Mouse (Mus musculus) limb, embryonic 14.5 days (tissue): Measurements from ENCODE around the gene Cnih2. TPM values are rescaled to one million over a fixed set of nuclear protein-coding genes. Genes with fewer than 3 reads are reported as not detected.

Experiments used
- ATAC-seq: fragments of 200-750 bp; cut with Nextera tagmentation; 2 replicates; pipeline ENCODE4 v1.8.0; 2017; ENCODE audit warnings: low read depth, moderate number of reproducible peaks, moderate TSS enrichment; ENCODE audit not compliant: low FRiP score
- DNase-seq: peaks from one replicate; pipeline ENCODE4 v3.0.0-alpha.2; 2015; ENCODE audit warnings: low spot score
- H3K27ac ChIP-seq: fragments of 300-500 bp; sonication (generic); replicated peaks from 2 replicates; pipeline ENCODE4 v1.5.1; 2014; ENCODE audit warnings: low read depth, mild to moderate bottlenecking, low read length, moderate library complexity, mixed read lengths
- H3K27me3 ChIP-seq: fragments of 300-500 bp; sonication (generic); 2 replicates; pipeline ENCODE4 v1.6.1; 2014; ENCODE audit warnings: low read length, mixed read lengths; ENCODE audit not compliant: control insufficient read depth, insufficient read depth
- H3K36me3 ChIP-seq: fragments of 300-500 bp; sonication (generic); 2 replicates; pipeline ENCODE4 v1.6.1; 2014; ENCODE audit warnings: mild to moderate bottlenecking, low read length, moderate library complexity, mixed read lengths; ENCODE audit not compliant: control insufficient read depth, insufficient read depth
- H3K4me1 ChIP-seq: fragments of 300-500 bp; sonication (generic); 2 replicates; pipeline ENCODE4 v1.6.1; 2014; ENCODE audit warnings: antibody characterized with exemption, low read length, mixed read lengths; ENCODE audit not compliant: control insufficient read depth, insufficient read depth
- H3K4me2 ChIP-seq: fragments of 300-500 bp; sonication (generic); replicated peaks from 2 replicates; pipeline ENCODE4 v1.6.1; 2014; ENCODE audit warnings: low read depth, mild to moderate bottlenecking, low read length, moderate library complexity; ENCODE audit not compliant: severe bottlenecking
- H3K4me3 ChIP-seq: fragments of 300-500 bp; sonication (generic); replicated peaks from 2 replicates; pipeline ENCODE4 v1.5.1; 2014; ENCODE audit warnings: low read length
- H3K9ac ChIP-seq: fragments of 300-500 bp; sonication (generic); 2 replicates; pipeline ENCODE4 v1.6.1; 2014; ENCODE audit warnings: mild to moderate bottlenecking, low read depth, low read length, moderate library complexity; ENCODE audit not compliant: severe bottlenecking
- H3K9me3 ChIP-seq: fragments of 300-500 bp; sonication (generic); 2 replicates; pipeline ENCODE4 v1.6.1; 2016; ENCODE audit warnings: low read length; ENCODE audit not compliant: control insufficient read depth
- POLR2A ChIP-seq: fragments of 200-500 bp; IDR thresholded peaks from 2 replicates; pipeline ENCODE4 v1.8.0; 2012; ENCODE audit warnings: inconsistent platforms, mild to moderate bottlenecking, moderate library complexity, borderline replicate concordance; ENCODE audit not compliant: insufficient read depth, insufficient read length; ENCODE audit errors: extremely low read depth
- WGBS: fragments of 180-500 bp; shearing (Covaris S2); extraction: QIAGEN DNeasy Blood & Tissue Kit; methylation state at CpG from one replicate; pipeline ENCODE4 v1.1.7; 2014; 5-methylcytosine and 5-hydroxymethylcytosine counted together
- polyA plus RNA-seq, 2 experiments: library from polyadenylated mRNA; depleted of rRNA in 1 of 2; stranded (reverse) in 1 of 2; unstranded in 1 of 2; fragments of >200 nt; fragmentation: Nextera tagmentation in 1 of 2; extraction: Ambion mirVana in 1 of 2; gene quantifications; 2 replicates each; pipeline versions ENCODE4 v1.2.1 to v1.2.3; 2012 to 2014

The Cnih2 gene
- polyA plus RNA-seq, 2 experiments: 40.5 to 40.8 TPM

DNA sequence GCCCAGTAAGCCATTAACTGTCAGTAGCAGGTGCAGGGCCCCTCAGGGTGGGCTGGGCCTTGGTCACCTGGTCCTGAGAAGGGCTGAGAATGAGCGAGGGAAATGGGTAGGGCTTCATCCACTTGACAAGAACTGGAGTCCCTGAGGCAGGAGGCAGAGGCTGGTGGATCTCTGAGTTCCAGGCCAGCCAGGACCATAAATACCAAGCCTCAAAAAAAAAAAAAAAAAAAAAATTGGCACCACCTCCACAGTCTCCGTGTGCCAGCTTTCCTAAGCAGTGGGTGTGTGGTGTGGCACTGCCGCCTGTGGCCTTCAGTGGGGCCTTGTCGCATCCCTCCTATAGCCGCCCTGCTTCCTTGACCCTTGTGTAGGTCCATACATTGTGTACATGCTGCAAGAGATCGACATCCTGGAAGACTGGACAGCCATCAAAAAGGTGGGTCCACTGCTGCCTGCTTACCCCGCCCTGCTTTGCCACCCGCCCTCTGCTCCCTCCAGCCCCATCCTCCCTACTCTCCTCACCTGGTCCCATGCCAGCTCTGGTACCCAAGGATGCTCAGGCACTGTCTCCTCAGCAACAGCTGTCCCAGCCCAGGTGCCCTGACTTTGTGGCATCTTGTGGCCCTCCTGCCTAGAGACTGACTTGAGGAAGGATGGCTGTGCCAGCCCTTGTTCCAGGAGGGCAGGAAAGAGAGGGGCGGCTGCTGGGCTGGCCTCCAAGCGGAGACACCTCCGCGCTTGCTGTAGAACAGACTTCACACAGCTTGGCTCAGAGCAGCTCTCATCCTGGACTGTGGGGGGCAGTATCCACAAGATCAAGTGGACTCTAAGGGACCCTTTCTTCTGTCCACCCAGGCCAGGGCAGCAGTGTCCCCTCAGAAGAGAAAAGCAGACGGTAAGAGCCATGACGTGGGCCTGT lies 49.9 kb downstream of the Cnih2 start:
- Histone ChIP-seq H3K9me3 (no peaks in the 10 kb centered on the region), H3K9ac (no peak overlapping the region), H3K4me1 (peaks cover 8% of the 10 kb centered on the region), H3K27me3 (peaks cover 22% of the 10 kb centered on the region), H3K27ac (no peak overlapping the region), H3K4me2 (no peak overlapping the region), H3K4me3 (no peak overlapping the region), H3K36me3 (peaks cover 35% of the 10 kb centered on the region)
- ATAC-seq (no peak), DNase-seq (no peak)
- WGBS: 87% methylated on average over 14 of the region's 14 CpGs
- TF ChIP-seq POLR2A: no peak

DNA sequence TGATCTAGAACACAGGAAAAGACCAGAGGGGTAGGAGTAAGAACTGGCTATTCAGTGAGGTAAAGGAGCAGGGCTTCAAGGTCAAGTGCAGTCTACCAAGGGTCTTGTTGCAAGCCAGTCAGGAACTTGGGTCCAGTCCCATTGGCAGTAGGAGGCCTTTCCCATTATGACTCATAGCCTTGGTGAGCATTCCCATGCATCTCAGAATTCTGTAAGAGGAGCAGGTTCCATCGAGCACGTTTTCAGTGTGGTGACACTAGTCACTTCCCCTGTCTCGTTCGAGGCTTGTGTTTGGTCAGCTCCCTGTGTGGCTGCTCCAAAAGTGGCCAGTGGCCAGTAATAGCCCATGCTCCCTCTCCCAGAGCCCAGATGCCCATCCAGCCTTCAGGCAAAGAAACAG lies 52.8 kb downstream of the Cnih2 start:
- peaks cover 12% of the 10 kb centered on the region for H3K4me1 ChIP-seq
- 83% methylated on average over 4 of the region's 4 CpGs for WGBS
- no peak overlapping the region for H3K27ac ChIP-seq
- no peaks in the 10 kb centered on the region for H3K9me3 ChIP-seq
- H3K36me3 ChIP-seq: peaks cover 35% of the 10 kb centered on the region
- TF ChIP-seq POLR2A: no peak
- DNase-seq (no peak), ATAC-seq (no peak)
- H3K9ac ChIP-seq: no peak overlapping the region
- no peak overlapping the region for H3K4me2 ChIP-seq
- no peaks in the 10 kb centered on the region for H3K27me3 ChIP-seq
- H3K4me3 ChIP-seq: no peak overlapping the region

Other genes with a start within 250 kb of the Cnih2 start
- 49.9 and 84.7 TPM in 2 replicates for gene Ctsf, start 243.4 kb downstream of the Cnih2 start, polyA plus RNA-seq (2012; rRNA removed)
- 38.9 and 45.9 TPM in 2 replicates for gene Ctsf, start 243.4 kb downstream of the Cnih2 start, polyA plus RNA-seq (2014; fragmentation: Nextera tagmentation; extraction: Ambion mirVana)
- 8.3 and 8.7 TPM in 2 replicates for gene Actn3, start 220.6 kb downstream of the Cnih2 start, polyA plus RNA-seq (2012; rRNA removed)
- 11.9 and 12.9 TPM in 2 replicates for gene Actn3, start 220.6 kb downstream of the Cnih2 start, polyA plus RNA-seq (2014; fragmentation: Nextera tagmentation; extraction: Ambion mirVana)
- 22.7 and 30.9 TPM in 2 replicates for gene Zdhhc24, start 219.9 kb downstream of the Cnih2 start, polyA plus RNA-seq (2012; rRNA removed)
- gene Zdhhc24, start 219.9 kb downstream of the Cnih2 start, polyA plus RNA-seq (2014; fragmentation: Nextera tagmentation; extraction: Ambion mirVana): 7.7 and 9.7 TPM in 2 replicates
- gene Bbs1, start 191.9 kb downstream of the Cnih2 start, polyA plus RNA-seq (2012; rRNA removed): 7.6 and 8.1 TPM in 2 replicates
- 3.8 and 4.9 TPM in 2 replicates for gene Bbs1, start 191.9 kb downstream of the Cnih2 start, polyA plus RNA-seq (2014; fragmentation: Nextera tagmentation; extraction: Ambion mirVana)
- 96.5 and 116 TPM in 2 replicates for gene Dpp3, start 170.2 kb downstream of the Cnih2 start, polyA plus RNA-seq (2012; rRNA removed)
- 90.9 and 94.0 TPM in 2 replicates for gene Dpp3, start 170.2 kb downstream of the Cnih2 start, polyA plus RNA-seq (2014; fragmentation: Nextera tagmentation; extraction: Ambion mirVana)
- 2.7 and 5.1 TPM in 2 replicates for gene Peli3, start 155.4 kb downstream of the Cnih2 start, polyA plus RNA-seq (2012; rRNA removed)
- 1.8 and 2.5 TPM in 2 replicates for gene Peli3, start 155.4 kb downstream of the Cnih2 start, polyA plus RNA-seq (2014; fragmentation: Nextera tagmentation; extraction: Ambion mirVana)
- gene Mrpl11, start 136.4 kb downstream of the Cnih2 start, polyA plus RNA-seq (2012; rRNA removed): 59.5 and 74.3 TPM in 2 replicates
- gene Mrpl11, start 136.4 kb downstream of the Cnih2 start, polyA plus RNA-seq (2014; fragmentation: Nextera tagmentation; extraction: Ambion mirVana): 105 and 108 TPM in 2 replicates
- gene Npas4, start 108.2 kb downstream of the Cnih2 start, polyA plus RNA-seq (2012; rRNA removed): 0.50 and 0.60 TPM in 2 replicates
- gene Npas4, start 108.2 kb downstream of the Cnih2 start, polyA plus RNA-seq (2014; fragmentation: Nextera tagmentation; extraction: Ambion mirVana): not detected in 2 replicates
- 15.7 and 25.5 TPM in 2 replicates for gene Slc29a2, start 74.7 kb downstream of the Cnih2 start, polyA plus RNA-seq (2012; rRNA removed)
- 3.7 and 5.0 TPM in 2 replicates for gene Slc29a2, start 74.7 kb downstream of the Cnih2 start, polyA plus RNA-seq (2014; fragmentation: Nextera tagmentation; extraction: Ambion mirVana)
- gene B4gat1, start 59.7 kb downstream of the Cnih2 start, polyA plus RNA-seq (2012; rRNA removed): 31.3 and 46.6 TPM in 2 replicates
- 43.7 and 45.2 TPM in 2 replicates for gene B4gat1, start 59.7 kb downstream of the Cnih2 start, polyA plus RNA-seq (2014; fragmentation: Nextera tagmentation; extraction: Ambion mirVana)
- 1.3 and 2.5 TPM in 2 replicates for gene AC124502.3, start 59.6 kb downstream of the Cnih2 start, polyA plus RNA-seq (2012; rRNA removed)
- 0.84 and 1.7 TPM in 2 replicates for gene AC124502.3, start 59.6 kb downstream of the Cnih2 start, polyA plus RNA-seq (2014; fragmentation: Nextera tagmentation; extraction: Ambion mirVana)
- 30.2 TPM in 2 replicates for gene Brms1, start 57.2 kb downstream of the Cnih2 start, polyA plus RNA-seq (2012; rRNA removed)
- gene Brms1, start 57.2 kb downstream of the Cnih2 start, polyA plus RNA-seq (2014; fragmentation: Nextera tagmentation; extraction: Ambion mirVana): 38.1 and 38.9 TPM in 2 replicates
- gene Rin1, start 48.0 kb downstream of the Cnih2 start, polyA plus RNA-seq (2012; rRNA removed): 4.9 and 6.1 TPM in 2 replicates
- gene Rin1, start 48.0 kb downstream of the Cnih2 start, polyA plus RNA-seq (2014; fragmentation: Nextera tagmentation; extraction: Ambion mirVana): 2.5 and 2.6 TPM in 2 replicates
- gene Cd248, start 30.4 kb downstream of the Cnih2 start, polyA plus RNA-seq (2012; rRNA removed): 97.5 and 115 TPM in 2 replicates
- gene Cd248, start 30.4 kb downstream of the Cnih2 start, polyA plus RNA-seq (2014; fragmentation: Nextera tagmentation; extraction: Ambion mirVana): 123 and 127 TPM in 2 replicates
- 0.96 and 1.4 TPM in 2 replicates for gene Tmem151a, start 13.0 kb downstream of the Cnih2 start, polyA plus RNA-seq (2012; rRNA removed)
- 1.8 and 2.1 TPM in 2 replicates for gene Tmem151a, start 13.0 kb downstream of the Cnih2 start, polyA plus RNA-seq (2014; fragmentation: Nextera tagmentation; extraction: Ambion mirVana)
- 121 and 130 TPM in 2 replicates for gene Yif1a, start 10.0 kb downstream of the Cnih2 start, polyA plus RNA-seq (2012; rRNA removed)
- 129 and 144 TPM in 2 replicates for gene Yif1a, start 10.0 kb downstream of the Cnih2 start, polyA plus RNA-seq (2014; fragmentation: Nextera tagmentation; extraction: Ambion mirVana)
- gene Rab1b, start 8.6 kb upstream of the Cnih2 start, polyA plus RNA-seq (2012; rRNA removed): 192 and 235 TPM in 2 replicates
- gene Rab1b, start 8.6 kb upstream of the Cnih2 start, polyA plus RNA-seq (2014; fragmentation: Nextera tagmentation; extraction: Ambion mirVana): 249 and 255 TPM in 2 replicates
- 45.8 and 54.0 TPM in 2 replicates for gene Klc2, start 20.0 kb upstream of the Cnih2 start, polyA plus RNA-seq (2012; rRNA removed)
- 14.9 and 16.3 TPM in 2 replicates for gene Klc2, start 20.0 kb upstream of the Cnih2 start, polyA plus RNA-seq (2014; fragmentation: Nextera tagmentation; extraction: Ambion mirVana)
- 42.0 and 53.7 TPM in 2 replicates for gene Pacs1, start 174.6 kb upstream of the Cnih2 start, polyA plus RNA-seq (2012; rRNA removed)
- 30.7 and 33.1 TPM in 2 replicates for gene Pacs1, start 174.6 kb upstream of the Cnih2 start, polyA plus RNA-seq (2014; fragmentation: Nextera tagmentation; extraction: Ambion mirVana)
- gene Sf3b2, start 196.9 kb upstream of the Cnih2 start, polyA plus RNA-seq (2012; rRNA removed): 173 and 174 TPM in 2 replicates
- gene Sf3b2, start 196.9 kb upstream of the Cnih2 start, polyA plus RNA-seq (2014; fragmentation: Nextera tagmentation; extraction: Ambion mirVana): 289 and 335 TPM in 2 replicates
- 7.1 and 10.8 TPM in 2 replicates for gene Gal3st3, start 199.8 kb upstream of the Cnih2 start, polyA plus RNA-seq (2012; rRNA removed)
- gene Gal3st3, start 199.8 kb upstream of the Cnih2 start, polyA plus RNA-seq (2014; fragmentation: Nextera tagmentation; extraction: Ambion mirVana): 5.0 and 7.4 TPM in 2 replicates
- not detected in 2 replicates for gene Catsper1, start 237.2 kb upstream of the Cnih2 start, polyA plus RNA-seq (2012; rRNA removed)
- gene Catsper1, start 237.2 kb upstream of the Cnih2 start, polyA plus RNA-seq (2014; fragmentation: Nextera tagmentation; extraction: Ambion mirVana): not detected in 2 replicates